Mouse (Mus musculus): ENCODE data around the gene Morn3.
A peak's percentile ranks its signal among the peaks of the same experiment; 100 is the strongest.
"Not testable (repeated sequence)": the region's sequence is repeated elsewhere in the genome, so short reads cannot be mapped to it uniquely, and the experiment has no call there.

The Morn3 gene

DNA sequence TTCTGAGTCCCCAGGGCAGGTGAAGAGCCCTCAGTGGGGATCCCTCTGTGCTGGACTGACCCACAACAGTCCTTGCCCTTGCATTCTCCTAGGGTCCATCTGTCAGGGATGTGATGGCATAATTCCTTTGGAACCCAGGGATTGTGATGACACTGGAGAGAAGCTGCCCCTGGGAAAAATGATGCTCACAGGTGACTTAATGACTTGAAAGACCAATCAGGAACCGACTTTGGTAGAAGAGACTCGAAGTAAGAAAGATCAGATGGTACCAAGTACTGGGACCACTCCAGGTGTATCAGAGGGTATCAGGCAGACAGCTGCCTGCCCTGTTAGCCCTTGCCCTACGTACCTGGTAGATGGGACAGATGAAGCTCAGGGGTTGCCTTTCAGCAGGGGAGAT, at the start of gene Morn3:
Gene Morn3 (minus strand): TSS at position 101 of the 400 bp plus-strand sequence.
- no peak for DNase-seq (ENCODE audit: low spot score in 2 of 2)

GRCm38 (mm10) chr5:123096299-123096698, 49.5 kb upstream of the Morn3 start:
- no peak for DNase-seq (ENCODE audit: low spot score in 2 of 2)

GRCm38 (mm10) chr5:123094238-123094991, 47.6 kb upstream of the Morn3 start:
- DNase-seq (ENCODE audit: low spot score in 2 of 2), result no peak

- no peak for DNase-seq (ENCODE audit: low spot score in 2 of 2)
Observed at GRCm38 (mm10) chr5:123093077-123093633, 46.3 kb upstream of the Morn3 start.

GRCm38 (mm10) chr5:123090560-123091306, 43.9 kb upstream of the Morn3 start:
- DNase-seq (ENCODE audit: low spot score in 2 of 2), result no peak

DNA sequence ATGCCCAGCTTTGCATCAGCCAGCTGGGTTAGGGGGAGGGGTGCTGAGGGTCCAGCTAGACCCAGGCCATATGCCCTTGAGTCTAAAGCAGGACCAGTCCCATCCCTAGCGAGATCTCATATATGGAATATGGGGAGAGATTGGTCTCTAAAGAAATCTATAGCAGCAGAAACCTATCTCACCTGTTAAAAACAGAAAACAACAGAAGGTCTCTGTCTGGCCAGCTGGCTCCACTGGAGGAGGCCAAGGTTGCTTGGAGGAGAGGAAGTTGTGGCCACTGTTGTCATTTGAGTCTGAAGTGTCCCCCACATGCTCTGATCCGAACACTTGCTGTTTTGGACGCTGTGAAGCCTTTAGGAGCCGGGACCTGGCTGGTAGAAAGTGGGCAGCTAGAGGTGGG, 42.0 kb upstream of the Morn3 start:
- no peak for DNase-seq (ENCODE audit: low spot score in 2 of 2)

- no peak for DNase-seq (ENCODE audit: low spot score in 2 of 2)
Observed at GRCm38 (mm10) chr5:123086501-123086900, 39.7 kb upstream of the Morn3 start.

DNA sequence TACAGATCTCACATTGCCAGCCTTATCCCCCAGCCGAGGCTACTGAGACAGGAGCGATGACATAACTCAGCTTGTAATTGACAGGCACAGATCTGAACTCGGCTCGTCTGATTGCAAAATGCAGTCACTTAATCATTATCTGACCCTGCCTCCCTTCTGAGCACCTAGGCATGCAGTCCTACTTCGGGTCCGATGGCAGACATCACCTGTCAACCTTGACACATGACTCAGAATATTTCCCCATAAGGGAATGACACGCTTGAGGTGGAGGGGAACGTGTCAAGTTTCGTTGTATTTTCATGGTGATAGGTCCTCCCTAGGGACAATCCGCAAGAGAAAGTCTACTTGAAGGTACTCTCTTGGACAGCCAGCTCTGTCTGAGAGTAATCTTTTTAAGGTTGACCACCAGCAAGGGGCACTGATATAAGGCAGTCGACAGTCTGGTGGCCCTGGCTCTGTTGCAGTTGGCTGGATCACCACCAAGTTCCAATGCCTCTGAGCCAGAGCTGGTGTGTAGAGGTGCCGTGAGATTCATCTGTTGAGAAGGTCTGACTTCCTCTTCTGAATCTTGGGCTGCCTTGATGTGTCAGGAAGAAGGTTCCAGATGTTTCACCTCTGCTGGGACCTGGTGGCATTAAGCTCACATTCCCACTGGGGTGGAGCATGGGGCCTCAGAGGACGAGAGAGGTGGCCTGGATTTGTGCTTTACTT, 36.7 kb upstream of the Morn3 start:
- no peak for DNase-seq (ENCODE audit: low spot score in 2 of 2)

DNA sequence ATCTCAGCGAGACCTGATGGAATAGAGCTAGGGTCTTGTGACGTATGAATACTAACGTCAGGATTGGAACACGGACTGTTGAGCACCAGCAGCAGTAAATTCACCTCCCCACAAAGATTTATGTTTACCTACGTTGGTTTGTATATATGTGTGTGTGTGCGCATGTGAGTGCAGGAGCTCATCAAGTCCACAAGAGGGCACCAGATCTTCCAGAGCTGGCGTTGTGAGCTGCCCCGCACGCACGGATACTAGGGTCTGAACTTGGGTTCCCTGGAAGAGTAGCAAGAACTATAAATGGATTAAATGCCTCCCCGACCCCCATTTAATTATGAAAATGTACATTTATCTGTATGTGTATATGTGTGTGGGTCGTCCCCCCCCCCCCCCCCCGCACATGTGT, 33.7 kb upstream of the Morn3 start:
- no peak for DNase-seq (ENCODE audit: low spot score in 2 of 2)

GRCm38 (mm10) chr5:123080041-123080440, 33.2 kb upstream of the Morn3 start:
- no peak for DNase-seq (ENCODE audit: low spot score in 2 of 2)

GRCm38 (mm10) chr5:123079568-123079967, 32.8 kb upstream of the Morn3 start:
- no peak for DNase-seq (ENCODE audit: low spot score in 2 of 2)

DNA sequence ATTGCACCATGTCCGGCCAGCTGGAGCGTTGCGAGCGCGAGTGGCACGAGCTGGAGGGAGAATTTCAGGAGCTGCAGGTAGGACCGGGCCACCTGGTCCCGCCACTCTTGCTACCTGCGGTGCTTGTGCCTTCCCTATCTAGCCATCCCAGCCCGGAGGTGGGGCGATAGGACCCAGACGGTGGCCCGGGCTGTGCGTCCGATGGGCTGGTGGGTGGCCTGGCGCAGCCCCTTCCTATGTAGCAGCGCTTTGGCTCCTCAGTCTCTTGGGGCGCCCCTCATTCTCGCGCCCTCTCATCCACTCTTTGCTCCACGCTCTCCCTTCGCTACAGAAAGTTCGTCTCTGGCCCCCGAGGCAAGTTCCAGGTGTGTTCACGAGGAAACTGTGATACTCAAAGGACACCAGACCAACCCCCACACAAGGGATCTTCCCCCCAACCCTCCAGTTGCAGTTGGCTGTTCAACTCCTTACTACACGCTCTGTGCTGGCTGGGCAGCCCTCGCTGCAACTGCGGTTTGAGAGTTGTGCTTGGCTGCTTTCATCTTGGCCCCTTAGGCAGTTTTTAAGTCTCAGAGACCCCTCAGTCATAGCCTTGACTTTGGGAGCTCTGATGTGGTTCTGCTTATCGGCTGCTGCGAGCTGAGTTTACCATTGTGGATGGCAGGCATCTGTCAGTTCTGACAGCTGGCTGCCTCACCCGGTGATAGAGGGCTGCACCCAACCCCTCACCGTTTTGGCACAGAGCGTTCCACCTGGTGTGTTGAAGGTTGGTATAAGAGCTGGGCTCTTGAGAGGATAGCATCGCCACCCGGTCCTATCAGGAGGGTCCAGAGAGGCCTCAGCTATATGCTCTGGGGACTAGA, 29.8 kb upstream of the Morn3 start:
- no peak for DNase-seq (ENCODE audit: low spot score in 2 of 2)

DNA sequence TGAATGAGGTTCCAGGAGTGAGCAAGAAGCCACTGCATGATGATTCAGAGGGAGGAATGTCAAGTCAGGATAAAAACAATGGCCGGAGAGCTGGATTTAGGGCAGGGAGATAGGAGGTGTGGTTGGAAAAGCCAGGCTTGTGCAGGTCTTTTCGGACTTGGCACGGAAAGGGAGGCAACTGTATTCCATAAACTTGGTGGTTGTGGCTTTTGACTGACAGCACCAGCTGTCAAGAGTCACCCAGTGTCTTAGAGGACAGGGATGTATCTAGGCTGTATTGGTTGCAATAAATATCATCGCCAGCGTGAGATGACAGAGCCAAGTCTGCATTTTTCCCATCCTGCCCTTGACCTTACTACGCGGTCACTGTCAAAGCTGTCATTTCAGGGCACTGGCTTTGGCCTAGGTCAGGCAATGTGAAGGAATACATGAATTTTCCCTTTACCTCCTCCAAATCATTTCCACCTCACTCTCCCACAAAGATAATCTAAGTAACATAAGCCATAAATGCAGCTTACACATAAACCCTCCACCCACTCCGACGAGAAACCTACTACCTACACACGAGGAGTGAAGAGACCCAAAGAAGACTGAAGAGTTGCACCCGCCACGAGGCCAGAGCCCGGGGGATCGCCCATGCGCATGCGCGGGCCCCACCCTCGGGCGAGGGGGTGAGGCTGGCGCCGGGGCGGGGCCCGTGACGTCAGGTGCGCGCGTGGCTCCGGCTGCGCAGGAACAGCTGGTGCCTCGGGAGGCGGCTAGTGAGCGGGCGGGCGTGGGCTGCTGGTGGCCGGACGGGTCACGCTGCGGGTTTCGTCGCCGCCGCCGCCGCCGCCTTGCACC, 29.0 kb upstream of the Morn3 start:
- peak; percentile 85 to 90 for DNase-seq (ENCODE audit: low spot score in 2 of 2)

GRCm38 (mm10) chr5:123068714-123069113, 21.9 kb upstream of the Morn3 start:
- DNase-seq (ENCODE audit: low spot score in 2 of 2), result no peak

GRCm38 (mm10) chr5:123068115-123068514, 21.3 kb upstream of the Morn3 start, which contains the start of gene Tmem120b:
Gene Tmem120b, plus strand, starts transcription at chr5:123068415.
- no peak for DNase-seq (ENCODE audit: low spot score in 2 of 2)

DNA sequence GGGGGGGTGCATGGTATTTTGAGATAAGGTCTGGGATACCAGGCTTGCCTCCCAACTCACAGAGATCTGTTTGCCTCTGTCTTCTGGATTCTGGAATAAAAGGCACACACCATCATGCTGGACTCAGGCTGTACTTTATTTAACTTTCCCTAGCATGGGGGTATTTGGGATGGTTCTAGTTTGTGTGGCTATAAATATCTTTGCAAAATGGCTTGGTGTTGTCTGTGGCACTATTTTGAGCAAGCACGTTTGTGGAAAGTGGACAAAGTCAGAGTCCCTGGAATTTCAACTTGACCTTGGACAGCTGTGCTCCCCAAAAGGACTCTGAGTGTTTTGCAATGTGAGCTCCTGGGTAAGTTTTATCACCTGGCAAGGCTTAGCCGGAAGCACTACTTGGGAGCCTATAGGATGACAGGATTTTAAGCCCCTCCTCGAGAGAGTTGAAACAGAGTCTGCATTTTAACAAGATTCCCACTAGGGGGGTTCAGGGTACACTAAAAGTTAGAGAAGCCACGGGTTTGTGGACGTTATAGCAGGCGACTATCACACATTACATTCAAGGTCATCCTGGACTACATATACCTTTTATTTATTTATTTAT, 20.7 kb upstream of the Morn3 start:
- no peak for DNase-seq (ENCODE audit: low spot score in 2 of 2)

- peak in 1 of 2 experiments; percentile 51 for DNase-seq (ENCODE audit: low spot score in 2 of 2)
Observed at GRCm38 (mm10) chr5:123064207-123064606, 17.4 kb upstream of the Morn3 start.

DNA sequence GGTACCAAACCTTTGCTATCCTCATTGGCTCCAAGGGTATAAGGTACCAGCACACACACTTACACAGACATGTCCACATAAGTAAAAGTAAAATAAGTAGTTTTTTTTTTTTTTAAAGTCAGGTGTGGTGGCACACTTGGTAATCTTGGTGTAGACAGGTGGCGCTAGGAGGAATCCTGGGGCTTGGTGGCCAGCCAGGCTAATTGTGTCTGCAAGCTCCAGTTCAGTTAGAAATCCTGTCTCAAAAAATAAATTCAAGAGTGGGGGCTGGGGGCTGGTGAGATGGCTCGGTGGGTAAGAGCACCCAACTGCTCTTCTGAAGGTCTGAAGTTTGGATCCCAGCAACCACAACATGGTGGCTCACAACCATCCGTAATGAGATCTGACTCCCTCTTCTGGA, 16.3 kb upstream of the Morn3 start:
- DNase-seq (ENCODE audit: low spot score in 2 of 2), result no peak

GRCm38 (mm10) chr5:123061402-123061749, 14.6 kb upstream of the Morn3 start:
- DNase-seq (ENCODE audit: low spot score in 2 of 2), result not testable (repeated sequence)
